Mouse (Mus musculus) ES-E14 (cell line): ENCODE data around the gene Srcin1. TPM values are rescaled to one million over a fixed set of nuclear protein-coding genes. Genes with fewer than 3 reads are reported as not detected.

Source experiments
- DNase-seq: peaks from one replicate; pipeline ENCODE4 v3.0.0-alpha.2; 2013; ENCODE audit warnings: low read depth, low spot score
- H3K27ac ChIP-seq: 2 replicates; pipeline ENCODE4 v1.5.1; 2012; ENCODE audit warnings: low read depth, mild to moderate bottlenecking, low read length, moderate library complexity, mixed read lengths; ENCODE audit not compliant: poor library complexity, insufficient read depth, severe bottlenecking
- H3K36me3 ChIP-seq: 2 replicates; pipeline ENCODE4 v1.6.1; 2012; ENCODE audit warnings: mild to moderate bottlenecking, low read length, moderate library complexity, mixed read lengths; ENCODE audit not compliant: control insufficient read depth, poor library complexity, insufficient read depth, severe bottlenecking
- H3K4me1 ChIP-seq, 2 experiments: fragments of 150-350 bp in 1 of 2; sonication (generic) in 1 of 2; 2 replicates each; pipeline ENCODE4 v1.6.1; 2012; ENCODE audit warnings: low read length in 2 of 2, mild to moderate bottlenecking in 1 of 2, mixed read lengths in 1 of 2; ENCODE audit not compliant: control insufficient read depth in 2 of 2, insufficient read depth in 2 of 2, poor library complexity in 1 of 2
- H3K4me3 ChIP-seq, 2 experiments: fragments of 150-350 bp in 1 of 2; sonication (generic) in 1 of 2; 2 replicates each; pipeline ENCODE4 v1.5.1; 2012; ENCODE audit warnings: low read length in 2 of 2, low read depth in 1 of 2, mild to moderate bottlenecking in 1 of 2, mixed read lengths in 1 of 2; ENCODE audit not compliant: insufficient read depth in 1 of 2, poor library complexity in 1 of 2, severe bottlenecking in 1 of 2
- H3K9ac ChIP-seq: 2 replicates; pipeline ENCODE4 v1.6.1; 2012; ENCODE audit warnings: low read depth, mild to moderate bottlenecking, low read length, mixed read lengths; ENCODE audit not compliant: poor library complexity, insufficient read depth, severe bottlenecking
- H3K9me3 ChIP-seq: fragments of 150-350 bp; sonication (generic); 2 replicates; pipeline ENCODE4 v1.6.1; 2012; ENCODE audit warnings: low read depth, mild to moderate bottlenecking, low read length; ENCODE audit not compliant: control insufficient read depth, insufficient read depth
- CHD2 ChIP-seq: IDR thresholded peaks from 2 replicates; pipeline ENCODE4 v1.6.1; 2014; ENCODE audit warnings: mild to moderate bottlenecking, low read depth, low read length, inconsistent platforms
- HCFC1 ChIP-seq: IDR thresholded peaks from 2 replicates; pipeline ENCODE4 v1.6.1; 2012; ENCODE audit warnings: low read length, inconsistent platforms, borderline replicate concordance; ENCODE audit not compliant: insufficient read depth
- MAFK ChIP-seq: IDR thresholded peaks from 2 replicates; pipeline ENCODE4 v1.6.1; 2014; ENCODE audit warnings: mild to moderate bottlenecking, low read depth, low read length, inconsistent platforms; ENCODE audit not compliant: insufficient read depth
- ZC3H11A ChIP-seq: IDR thresholded peaks from 2 replicates; pipeline ENCODE4 v1.6.1; 2012; ENCODE audit warnings: low read depth, mild to moderate bottlenecking, inconsistent platforms, low read length, borderline replicate concordance
- ZNF384 ChIP-seq: IDR thresholded peaks from 2 replicates; pipeline ENCODE4 v1.6.1; 2012; ENCODE audit warnings: low read depth, low read length, inconsistent platforms
- in situ Hi-C, 2 experiments: fragments of 600-800 bp; cut with MboI; formaldehyde crosslinking; loops; one replicate each; pipeline ENCODE4 v1.15.1; 2025; ENCODE audit warnings: low sequenced_read_pairs in 2 of 2, inconsistent platforms in 1 of 2; ENCODE audit not compliant: unreplicated experiment in 2 of 2
- total RNA-seq: library from RNA; depleted of rRNA; stranded (reverse); fragments of 300-350 nt; gene quantifications from 2 replicates; pipeline ENCODE4 v1.2.3, GENCODE M21; 2012; rRNA removed

Srcin1 gene
- 2.4 and 4.1 TPM in 2 replicates for total RNA-seq

GRCm38 (mm10) chr11:97576136-97576906, at the start of gene Srcin1:
Gene Srcin1, minus strand, starts transcription at chr11:97576186.
- Histone ChIP-seq H3K9me3 (no peaks in the 10 kb centered on the region), H3K36me3 (no peaks in the 10 kb centered on the region), H3K4me1 (peaks cover 4 to 34% of the 10 kb centered on the region in 2 experiments; a peak in 3 of 4 replicates), H3K27ac (peak within 1 kb of the TSS; percentile 61), H3K4me3 (peak within 1 kb of the TSS; percentile 80 to 89), H3K9ac (peak within 1 kb of the TSS; percentile 80)
- DNase-seq: no peak
- in situ Hi-C loops: no loop called here
- TF ChIP-seq CHD2 (no peak; the same call in 1 of the 2 replicates), ZNF384 (no peak), HCFC1 (no peak), ZC3H11A (no peak), MAFK (no peak)

GRCm38 (mm10) chr11:97625551-97625950, 49.6 kb upstream of the Srcin1 start:
- TF ChIP-seq CHD2 (no peak), ZC3H11A (no peak)
- in situ Hi-C loops: no loop called here
- Histone ChIP-seq H3K9me3 (no peaks in the 10 kb centered on the region), H3K4me1 (peaks cover 4 to 10% of the 10 kb centered on the region in 2 experiments; a peak in 2 of 4 replicates), H3K27ac (peak overlapping the region; percentile 34; the same call in 1 of the 2 replicates), H3K36me3 (peaks cover 27% of the 10 kb centered on the region), H3K4me3 (peak overlapping the region in 1 of 2 experiments; percentile 89; a peak in 1 of 4 replicates), H3K9ac (no peak overlapping the region; the same call in 1 of the 2 replicates)
- DNase-seq: no peak

DNA sequence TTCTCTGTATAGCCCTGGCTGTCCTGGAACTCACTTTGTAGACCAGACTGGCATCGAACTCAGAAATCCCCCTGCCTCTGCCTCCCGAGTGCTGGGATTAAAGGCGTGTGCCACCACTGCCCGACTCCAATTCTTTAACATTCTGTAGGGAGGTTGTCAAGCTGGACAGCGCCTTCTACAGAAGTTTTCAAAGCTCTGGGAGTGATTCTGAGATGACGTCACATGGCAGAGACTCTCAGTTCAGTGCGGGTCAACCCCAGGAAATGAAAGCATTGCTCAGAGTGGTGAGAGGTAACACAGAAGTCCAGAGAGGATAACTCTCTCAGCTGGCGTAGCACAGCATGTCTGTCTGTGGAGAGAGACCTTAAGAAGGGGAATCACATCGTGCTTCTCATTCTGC, 47.2 kb upstream of the Srcin1 start:
- no peak overlapping the region for H3K4me3 ChIP-seq
- H3K27ac ChIP-seq: no peak overlapping the region
- H3K4me1 ChIP-seq: peaks cover 0 to 15% of the 10 kb centered on the region in 2 experiments; a peak in 2 of 4 replicates
- TF ChIP-seq CHD2: no peak
- no peak for TF ChIP-seq MAFK
- TF ChIP-seq ZNF384: no peak
- no peak for TF ChIP-seq HCFC1
- TF ChIP-seq ZC3H11A: no peak
- no peaks in the 10 kb centered on the region for H3K9me3 ChIP-seq
- in situ Hi-C loops: no loop called here
- no peak for DNase-seq
- no peak overlapping the region for H3K9ac ChIP-seq
- H3K36me3 ChIP-seq: peaks cover 35% of the 10 kb centered on the region

GRCm38 (mm10) chr11:97622440-97622839, 46.5 kb upstream of the Srcin1 start:
- Histone ChIP-seq H3K9me3 (no peaks in the 10 kb centered on the region), H3K9ac (no peak overlapping the region), H3K4me3 (no peak overlapping the region), H3K36me3 (peaks cover 28% of the 10 kb centered on the region), H3K4me1 (peaks cover 0 to 16% of the 10 kb centered on the region in 2 experiments; a peak in 2 of 4 replicates), H3K27ac (no peak overlapping the region)
- no peak for DNase-seq
- no peak for TF ChIP-seq MAFK
- no peak for TF ChIP-seq CHD2
- 0 out of 2 replicates have a peak, but pooled peaks have one; percentile 25 for TF ChIP-seq ZNF384
- TF ChIP-seq HCFC1: peak; percentile 44; the same call in 1 of the 2 replicates
- peak; percentile 87 for TF ChIP-seq ZC3H11A
- in situ Hi-C loops: no loop called here
